Mouse (Mus musculus) brain, embryonic 14.5 days (tissue): ENCODE results near the gene Tagln3.

Experiments
- CTCF ChIP-seq: fragments of 200-500 bp; IDR thresholded peaks from 2 replicates; pipeline ENCODE4 v1.5.1; 2012; ENCODE audit warnings: inconsistent platforms, mild to moderate bottlenecking, moderate library complexity, borderline replicate concordance; ENCODE audit not compliant: insufficient read depth, insufficient read length; ENCODE audit errors: extremely low read depth
- POLR2A ChIP-seq: fragments of 200-500 bp; IDR thresholded peaks from 2 replicates; pipeline ENCODE4 v1.6.1; 2012; ENCODE audit warnings: mild to moderate bottlenecking, inconsistent platforms, borderline replicate concordance; ENCODE audit not compliant: poor library complexity, insufficient read depth, insufficient read length, severe bottlenecking; ENCODE audit errors: extremely low read depth

DNA sequence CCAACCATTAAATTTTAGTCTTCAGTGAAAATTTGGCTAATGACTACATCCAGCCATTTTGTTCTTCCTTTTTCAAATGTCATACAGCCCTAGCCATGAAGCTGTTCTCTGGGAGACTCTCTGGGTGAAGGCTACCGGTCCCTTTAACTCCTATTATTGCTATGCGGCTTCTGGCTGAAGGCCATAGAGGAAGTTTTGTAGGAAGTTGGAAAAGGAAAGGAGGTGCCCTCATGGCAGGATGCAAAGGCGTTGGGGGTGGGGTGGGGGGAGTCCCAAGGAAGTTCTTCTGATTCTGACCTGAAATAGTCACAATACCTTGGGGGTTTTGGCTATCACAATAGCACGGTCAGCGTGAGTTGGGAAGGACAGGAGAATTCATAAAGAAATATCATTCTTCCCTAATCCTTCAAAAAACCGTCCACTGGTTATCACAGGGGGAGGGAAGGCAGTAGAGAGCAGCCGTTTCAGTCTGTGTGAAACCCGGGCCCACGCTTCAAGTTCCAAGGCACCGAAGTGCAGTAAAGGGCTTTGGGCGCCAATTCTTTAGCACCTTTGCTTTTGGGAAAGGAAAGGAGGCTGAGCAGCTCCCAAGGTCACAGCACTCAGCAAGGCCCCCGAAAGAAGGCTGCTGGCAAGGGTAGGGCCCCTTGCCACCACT, 33.1 kb upstream of the Tagln3 start:
- TF ChIP-seq CTCF (no peak), POLR2A (no peak)
